Mouse (Mus musculus) cerebellum, adult 2 months (tissue): ENCODE measurements around the gene Fam81a. TPM values are rescaled to one million over a fixed set of nuclear protein-coding genes. Genes with fewer than 3 reads are reported as not detected.

ENCODE experiments used
- DNase-seq, 2 experiments: peaks; one replicate each; pipeline ENCODE4 v3.0.0; 2021
- H3K27ac ChIP-seq: fragments of 200-500 bp; 2 replicates; pipeline ENCODE4 v1.5.1; 2012; ENCODE audit warnings: low read length, control low read depth, inconsistent platforms; ENCODE audit not compliant: insufficient read depth
- H3K27me3 ChIP-seq: fragments of 200-500 bp; 2 replicates; pipeline ENCODE4 v1.6.1; 2012; ENCODE audit warnings: inconsistent platforms, mild to moderate bottlenecking, low read length, moderate library complexity; ENCODE audit not compliant: control insufficient read depth, insufficient read depth
- H3K4me1 ChIP-seq: fragments of 200-500 bp; 2 replicates; pipeline ENCODE4 v1.6.1; 2011; ENCODE audit warnings: low read length; ENCODE audit not compliant: control insufficient read depth, insufficient read depth
- H3K4me3 ChIP-seq: fragments of 200-500 bp; replicated peaks from 2 replicates; pipeline ENCODE3; 2011; ENCODE audit warnings: mild to moderate bottlenecking, low read depth, low read length, control low read depth; ENCODE audit not compliant: insufficient read depth
- CTCF ChIP-seq: fragments of 200-500 bp; IDR thresholded peaks from 2 replicates; pipeline ENCODE4 v1.5.1; 2011; ENCODE audit warnings: low read depth, mild to moderate bottlenecking, control low read depth, low read length, moderate library complexity, borderline replicate concordance; ENCODE audit not compliant: insufficient read depth
- POLR2A ChIP-seq: fragments of 200-500 bp; IDR thresholded peaks from 2 replicates; pipeline ENCODE4 v1.6.1; 2011; ENCODE audit warnings: low read length, control low read depth, borderline replicate concordance; ENCODE audit not compliant: insufficient read depth
- WGBS: fragments of 180-500 bp; shearing (Covaris S2); methylation state at CpG from one replicate; pipeline ENCODE4 v1.1.7; 2018; 5-methylcytosine and 5-hydroxymethylcytosine counted together
- polyA plus RNA-seq: library from polyadenylated mRNA; depleted of rRNA; stranded (reverse); fragments of >200 nt; gene quantifications from 2 replicates; pipeline ENCODE4 v1.2.3, GENCODE M21; 2012; rRNA removed

Fam81a gene
- polyA plus RNA-seq, 1 experiment = 12.8 TPM

DNA sequence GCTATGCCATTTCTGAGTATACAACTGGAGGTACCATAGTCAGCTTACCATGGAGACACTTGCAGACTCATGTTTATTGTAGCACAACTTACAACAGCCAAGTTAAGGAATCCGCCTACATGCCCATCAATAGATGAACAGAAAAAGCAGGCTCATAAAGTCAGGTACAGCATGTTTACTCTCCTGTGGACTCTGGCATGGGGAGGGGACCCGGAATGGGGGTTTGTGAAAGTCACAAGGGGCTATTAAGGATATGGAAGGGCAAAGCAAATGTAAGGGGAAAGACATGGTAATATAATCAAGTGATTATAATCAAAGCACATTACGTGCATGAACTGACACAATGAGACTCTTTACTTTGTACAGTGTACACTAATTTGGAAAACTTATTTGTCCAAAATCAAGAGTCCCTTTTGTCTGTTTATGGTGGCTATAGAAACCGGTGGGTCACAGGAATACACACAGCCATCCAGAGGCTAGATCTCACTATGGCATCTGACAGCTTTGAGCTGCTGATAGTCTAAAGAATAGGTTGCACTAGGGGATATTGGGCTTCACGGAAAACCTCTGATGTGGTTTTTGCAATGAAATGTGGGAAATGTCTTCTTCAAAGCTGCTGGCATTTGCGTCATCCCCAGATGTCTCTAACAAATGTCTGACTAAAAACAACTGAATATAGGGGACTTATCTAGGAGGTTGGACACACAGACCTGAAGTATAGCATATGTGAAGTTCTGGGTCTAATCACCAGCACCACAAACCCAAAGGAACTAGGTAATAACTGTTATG lies 102.6 kb downstream of the Fam81a start:
- H3K27me3 ChIP-seq = no peaks in the 10 kb centered on the region
- TF ChIP-seq POLR2A (no peak), CTCF (no peak)
- DNase-seq = no peak
- no peaks in the 10 kb centered on the region for H3K4me1 ChIP-seq
- H3K27ac ChIP-seq = no peak overlapping the region
- WGBS = 85% methylated on average over 6 of the region's 6 CpGs
- no peak overlapping the region for H3K4me3 ChIP-seq

Other genes with a start within 250 kb of the Fam81a start
- gene Bnip2, start 153.1 kb downstream of the Fam81a start, polyA plus RNA-seq = 43.7 and 46.1 TPM in 2 replicates
- 89.4 and 96.4 TPM in 2 replicates for gene Gtf2a2, start 130.0 kb downstream of the Fam81a start, polyA plus RNA-seq
- gene Gcnt3, start 104.5 kb downstream of the Fam81a start, polyA plus RNA-seq = not detected in 2 replicates
- 7.6 and 8.1 TPM in 2 replicates for gene Myo1e, start 64.8 kb upstream of the Fam81a start, polyA plus RNA-seq